Comparison of ENCODE assay signal across 8 mouse cellular contexts in genomic region chr9:22307920-22308262, GRCm38 (mm10). TPM values are rescaled to one million over a fixed set of nuclear protein-coding genes. Genes with fewer than 3 reads are reported as not detected.
DNase-seq lines count a peak whose midpoint lies in the region; ATAC-seq and TF ChIP-seq lines count a peak whose summit lies in the region.
"Not testable (repeated sequence)": the region's sequence is repeated elsewhere in the genome, so short reads cannot be mapped to it uniquely, and the experiment has no call there.

No protein-coding gene starts in this region.

- peak overlapping the region; percentile 76 for H3K4me2 ChIP-seq in forebrain, embryonic 13.5 days
- peak overlapping the region; percentile 92 for H3K4me2 ChIP-seq in heart, embryonic 16.5 days (ENCODE audit: low read depth, low read length)
- H3K4me2 ChIP-seq in intestine, embryonic 16.5 days (ENCODE audit: low read depth, low read length) = peak overlapping the region; percentile 62
- H3K4me2 ChIP-seq in limb, embryonic 14.5 days (replicated peaks; ENCODE audit: low read depth, low read length, severe bottlenecking) = peak overlapping the region; percentile 85
- H3K4me2 ChIP-seq in lung, embryonic 16.5 days (ENCODE audit: low read depth, low read length) = peak overlapping the region; percentile 78
- peak overlapping the region; percentile 70 for H3K4me2 ChIP-seq in myocyte (ENCODE audit: low read depth)

- WGBS in cerebellum, adult 2 months = 4% methylated on average over 9 of the region's 9 CpGs
- 10% methylated on average over 9 of the region's 9 CpGs for WGBS in forebrain, embryonic 13.5 days
- WGBS in heart, embryonic 16.5 days = 5% methylated on average over 8 of the region's 9 CpGs
- WGBS in intestine, embryonic 16.5 days = 22% methylated on average over 9 of the region's 9 CpGs
- WGBS in limb, embryonic 14.5 days = 13% methylated on average over 9 of the region's 9 CpGs
- WGBS in lung, embryonic 16.5 days = 13% methylated on average over 9 of the region's 9 CpGs

- not testable (repeated sequence) for H3K79me2 ChIP-seq in myocyte (ENCODE audit: control insufficient read depth, insufficient read depth)

- ATAC-seq in forebrain, embryonic 13.5 days; heart, embryonic 16.5 days (replicated peaks; ENCODE audit: extremely low read depth, insufficient read depth, low FRiP score): not testable (repeated sequence)
- ATAC-seq in intestine, embryonic 16.5 days = peak; percentile 42; the same call in 1 of the 2 replicates
- peak; percentile 36 for ATAC-seq in limb, embryonic 14.5 days (ENCODE audit: low FRiP score, low read depth)
- peak; percentile 27 for ATAC-seq in lung, embryonic 16.5 days (ENCODE audit: low read depth)

- H3K27me3 ChIP-seq in cerebellum, adult 2 months (ENCODE audit: control insufficient read depth, insufficient read depth, low read length); forebrain, embryonic 13.5 days; heart, embryonic 16.5 days (ENCODE audit: control insufficient read depth, insufficient read depth, low read length); intestine, embryonic 16.5 days (replicated peaks; ENCODE audit: control insufficient read depth, insufficient read depth, low read length); limb, embryonic 14.5 days (ENCODE audit: control insufficient read depth, insufficient read depth, low read length); lung, embryonic 16.5 days (ENCODE audit: control insufficient read depth, insufficient read depth, low read depth, low read length); myocyte (ENCODE audit: control insufficient read depth, insufficient read depth, insufficient read length); testis, adult 2 months (ENCODE audit: control insufficient read depth, insufficient read depth, low read length): not testable (repeated sequence)

- TF ChIP-seq CTCF in cerebellum, adult 2 months (IDR thresholded peaks at IDR 0.05; ENCODE audit: borderline replicate concordance, insufficient read depth, low read depth, low read length); testis, adult 2 months (IDR thresholded peaks at IDR 0.05; ENCODE audit: control insufficient read depth, insufficient read depth, insufficient replicate concordance, low read depth, low read length): not testable (repeated sequence)

- not testable (repeated sequence) for DNase-seq in cerebellum, adult 2 months; limb, embryonic 14.5 days (ENCODE audit: low spot score)

- H3K4me1 ChIP-seq in cerebellum, adult 2 months (ENCODE audit: control insufficient read depth, insufficient read depth, low read length); heart, embryonic 16.5 days (ENCODE audit: control insufficient read depth, insufficient read depth, low read length); intestine, embryonic 16.5 days (ENCODE audit: control insufficient read depth, insufficient read depth, low read length); limb, embryonic 14.5 days (ENCODE audit: control insufficient read depth, insufficient read depth, low read length); lung, embryonic 16.5 days (replicated peaks; ENCODE audit: control insufficient read depth, insufficient read depth, low read length); testis, adult 2 months (ENCODE audit: control insufficient read depth, insufficient read depth, low read length): not testable (repeated sequence)
- peaks cover 16% of the 10 kb centered on the region for H3K4me1 ChIP-seq in forebrain, embryonic 13.5 days

- peaks cover 25% of the 10 kb centered on the region for H3K36me3 ChIP-seq in forebrain, embryonic 13.5 days (ENCODE audit: poor library complexity, severe bottlenecking)
- peaks cover 17% of the 10 kb centered on the region for H3K36me3 ChIP-seq in heart, embryonic 16.5 days (ENCODE audit: control insufficient read depth, insufficient read depth)
- H3K36me3 ChIP-seq in intestine, embryonic 16.5 days (ENCODE audit: control insufficient read depth, insufficient read depth, low read length); myocyte (ENCODE audit: control insufficient read depth, insufficient read depth); testis, adult 2 months (ENCODE audit: control insufficient read depth, insufficient read depth, low read length): not testable (repeated sequence)
- H3K36me3 ChIP-seq in limb, embryonic 14.5 days (ENCODE audit: control insufficient read depth, insufficient read depth, low read length) = peaks cover 25% of the 10 kb centered on the region
- peaks cover 18% of the 10 kb centered on the region for H3K36me3 ChIP-seq in lung, embryonic 16.5 days (ENCODE audit: control insufficient read depth, insufficient read depth, low read length)

- H3K27ac ChIP-seq in cerebellum, adult 2 months (ENCODE audit: insufficient read depth, low read length) = not testable (repeated sequence)
- H3K27ac ChIP-seq in forebrain, embryonic 13.5 days = peak overlapping the region; percentile 31; the same call in 1 of the 2 replicates
- H3K27ac ChIP-seq in heart, embryonic 16.5 days (ENCODE audit: low read length) = peak overlapping the region; percentile 57; the same call in 1 of the 2 replicates
- H3K27ac ChIP-seq in intestine, embryonic 16.5 days (ENCODE audit: low read length) = 0 out of 2 replicates have a peak overlapping the region, but pooled peaks have one; percentile 39
- peak overlapping the region; percentile 71; the same call in 1 of the 2 replicates for H3K27ac ChIP-seq in limb, embryonic 14.5 days (replicated peaks; ENCODE audit: low read depth, low read length)
- 0 out of 2 replicates have a peak overlapping the region, but pooled peaks have one; percentile 17 for H3K27ac ChIP-seq in lung, embryonic 16.5 days (ENCODE audit: low read length)
- H3K27ac ChIP-seq in testis, adult 2 months (ENCODE audit: control insufficient read depth, insufficient read depth, low read depth, low read length) = peak overlapping the region; percentile 10; the same call in 1 of the 2 replicates

- peak overlapping the region; percentile 58 for H3ac ChIP-seq in myocyte (ENCODE audit: control insufficient read depth, insufficient read length)

- peak overlapping the region; percentile 89 for H3K4me3 ChIP-seq in cerebellum, adult 2 months (replicated peaks; ENCODE audit: insufficient read depth, low read depth, low read length)
- peak overlapping the region; percentile 84 for H3K4me3 ChIP-seq in forebrain, embryonic 13.5 days
- H3K4me3 ChIP-seq in heart, embryonic 16.5 days (ENCODE audit: low read length) = peak overlapping the region; percentile 69
- peak overlapping the region; percentile 95 for H3K4me3 ChIP-seq in intestine, embryonic 16.5 days (ENCODE audit: low read length)
- peak overlapping the region; percentile 98 for H3K4me3 ChIP-seq in limb, embryonic 14.5 days (replicated peaks; ENCODE audit: low read length)
- peak overlapping the region; percentile 82 for H3K4me3 ChIP-seq in lung, embryonic 16.5 days (ENCODE audit: low read length)
- H3K4me3 ChIP-seq in myocyte = peak overlapping the region; percentile 50
- peak overlapping the region; percentile 90 for H3K4me3 ChIP-seq in testis, adult 2 months (ENCODE audit: control insufficient read depth, low read depth, low read length)

- not testable (repeated sequence) for TF ChIP-seq POLR2A in cerebellum, adult 2 months (IDR thresholded peaks at IDR 0.05; ENCODE audit: borderline replicate concordance, insufficient read depth, low read length); limb, embryonic 14.5 days (IDR thresholded peaks at IDR 0.05; ENCODE audit: borderline replicate concordance, extremely low read depth, insufficient read depth, insufficient read length); myocyte (IDR thresholded peaks at IDR 0.05; ENCODE audit: insufficient read length, low read depth); testis, adult 2 months (IDR thresholded peaks at IDR 0.05; ENCODE audit: control insufficient read depth, low read depth, low read length)

- peaks cover 17% of the 10 kb centered on the region for H3K9me3 ChIP-seq in forebrain, embryonic 13.5 days (replicated peaks)
- peaks cover 17% of the 10 kb centered on the region for H3K9me3 ChIP-seq in heart, embryonic 16.5 days (replicated peaks; ENCODE audit: control insufficient read depth, low read length)
- not testable (repeated sequence) for H3K9me3 ChIP-seq in intestine, embryonic 16.5 days (ENCODE audit: control insufficient read depth, low read length); limb, embryonic 14.5 days (ENCODE audit: control insufficient read depth, low read length); lung, embryonic 16.5 days (ENCODE audit: control insufficient read depth, low read length)

- peak overlapping the region; percentile 99 for H3K9ac ChIP-seq in forebrain, embryonic 13.5 days
- H3K9ac ChIP-seq in heart, embryonic 16.5 days (ENCODE audit: low read length) = peak overlapping the region; percentile 85
- peak overlapping the region; percentile 98 for H3K9ac ChIP-seq in intestine, embryonic 16.5 days (ENCODE audit: low read depth, low read length)
- H3K9ac ChIP-seq in limb, embryonic 14.5 days (ENCODE audit: low read depth, low read length, severe bottlenecking) = peak overlapping the region; percentile 99
- peak overlapping the region; percentile 93 for H3K9ac ChIP-seq in lung, embryonic 16.5 days (ENCODE audit: low read length)

RNA-seq across cellular contexts. Expression of gene Zfp810, which starts 0.4 kb away (rescaled TPM):
- polyA plus RNA-seq in cerebellum, adult 2 months (2012; rRNA removed) = 14.5 and 15.3 TPM in 2 replicates
- 32.9 and 33.8 TPM in 2 replicates for polyA plus RNA-seq in forebrain, embryonic 13.5 days (2015; fragmentation: Nextera tagmentation; extraction: Ambion mirVana)
- 13.3 and 14.7 TPM in 2 replicates for polyA plus RNA-seq in heart, embryonic 16.5 days (2015; fragmentation: Nextera tagmentation; extraction: Ambion mirVana)
- 11.8 and 12.7 TPM in 2 replicates for polyA plus RNA-seq in intestine, embryonic 16.5 days (2015; fragmentation: Nextera tagmentation; extraction: Ambion mirVana)
- 18.9 and 21.2 TPM in 2 replicates for polyA plus RNA-seq in limb, embryonic 14.5 days (2012; rRNA removed)
- polyA plus RNA-seq in limb, embryonic 14.5 days (2014; fragmentation: Nextera tagmentation; extraction: Ambion mirVana) = 19.3 and 25.7 TPM in 2 replicates
- 20.0 and 21.3 TPM in 2 replicates for polyA plus RNA-seq in lung, embryonic 16.5 days (2015; fragmentation: Nextera tagmentation; extraction: Ambion mirVana)
- 4.4 TPM for polyA plus RNA-seq in myocyte (2012; fragmentation: generic; extraction: Trizol)
- polyA plus RNA-seq in testis, adult 2 months (2012; rRNA removed) = 2.5 and 2.6 TPM in 2 replicates

RNA-seq across cellular contexts. Expression of gene Zfp599, which starts 48.2 kb away (rescaled TPM):
- polyA plus RNA-seq in cerebellum, adult 2 months (2012; rRNA removed) = 2.8 and 3.2 TPM in 2 replicates
- 10.4 and 10.7 TPM in 2 replicates for polyA plus RNA-seq in forebrain, embryonic 13.5 days (2015; fragmentation: Nextera tagmentation; extraction: Ambion mirVana)
- 4.3 and 4.4 TPM in 2 replicates for polyA plus RNA-seq in heart, embryonic 16.5 days (2015; fragmentation: Nextera tagmentation; extraction: Ambion mirVana)
- polyA plus RNA-seq in intestine, embryonic 16.5 days (2015; fragmentation: Nextera tagmentation; extraction: Ambion mirVana) = 3.1 and 3.9 TPM in 2 replicates
- polyA plus RNA-seq in limb, embryonic 14.5 days (2012; rRNA removed) = 1.9 and 2.6 TPM in 2 replicates
- 6.4 and 7.3 TPM in 2 replicates for polyA plus RNA-seq in limb, embryonic 14.5 days (2014; fragmentation: Nextera tagmentation; extraction: Ambion mirVana)
- polyA plus RNA-seq in lung, embryonic 16.5 days (2015; fragmentation: Nextera tagmentation; extraction: Ambion mirVana) = 4.3 and 5.3 TPM in 2 replicates
- 0.53 TPM for polyA plus RNA-seq in myocyte (2012; fragmentation: generic; extraction: Trizol)
- polyA plus RNA-seq in testis, adult 2 months (2012; rRNA removed) = 0.02 and 0.05 TPM in 2 replicates
